Mouse (Mus musculus) heart, embryonic 15.5 days (tissue): ENCODE measurements around the gene Hoxd11. TPM values are rescaled to one million over a fixed set of nuclear protein-coding genes. Genes with fewer than 3 reads are reported as not detected.

Experiments used
- ATAC-seq: fragments of 200-750 bp; cut with Nextera tagmentation; replicated peaks from 2 replicates; pipeline ENCODE4 v1.8.0; 2017; ENCODE audit warnings: low read depth, moderate TSS enrichment; ENCODE audit not compliant: insufficient number of reproducible peaks, insufficient read depth, low FRiP score
- H3K27ac ChIP-seq: fragments of 300-500 bp; sonication (generic); 2 replicates; pipeline ENCODE4 v1.5.1; 2015; ENCODE audit warnings: mild to moderate bottlenecking, inconsistent platforms
- H3K27me3 ChIP-seq: fragments of 300-500 bp; sonication (generic); 2 replicates; pipeline ENCODE4 v1.6.1; 2015; ENCODE audit warnings: inconsistent platforms
- H3K36me3 ChIP-seq: fragments of 300-500 bp; sonication (generic); 2 replicates; pipeline ENCODE4 v1.6.1; 2015; ENCODE audit warnings: mild to moderate bottlenecking, inconsistent platforms
- H3K4me1 ChIP-seq: fragments of 300-500 bp; sonication (generic); replicated peaks from 2 replicates; pipeline ENCODE4 v1.6.1; 2015; ENCODE audit warnings: inconsistent platforms
- H3K4me2 ChIP-seq: fragments of 300-500 bp; sonication (generic); 2 replicates; pipeline ENCODE4 v1.6.1; 2015; ENCODE audit warnings: inconsistent platforms, mild to moderate bottlenecking, moderate library complexity
- H3K4me3 ChIP-seq: fragments of 300-500 bp; sonication (generic); 2 replicates; pipeline ENCODE4 v1.5.1; 2015; ENCODE audit warnings: mild to moderate bottlenecking, inconsistent platforms
- H3K9ac ChIP-seq: fragments of 300-500 bp; sonication (generic); 2 replicates; pipeline ENCODE4 v1.6.1; 2015; ENCODE audit warnings: mild to moderate bottlenecking, inconsistent platforms
- H3K9me3 ChIP-seq: fragments of 300-500 bp; sonication (generic); replicated peaks from 2 replicates; pipeline ENCODE4 v1.6.1; 2016; ENCODE audit warnings: inconsistent platforms
- WGBS: fragments of 180-500 bp; shearing (Covaris S2); methylation state at CpG from one replicate; pipeline ENCODE4 v1.1.7; 2015; ENCODE audit warnings: mixed read lengths; 5-methylcytosine and 5-hydroxymethylcytosine counted together
- polyA plus RNA-seq: library from polyadenylated mRNA; unstranded; fragments of >200 nt; fragmentation: Nextera tagmentation; extraction: Ambion mirVana; gene quantifications from 2 replicates; pipeline ENCODE4 v1.2.1, GENCODE M21; 2015

The Hoxd11 gene
- polyA plus RNA-seq, 1 experiment from 2014 or later = not detected

DNA sequence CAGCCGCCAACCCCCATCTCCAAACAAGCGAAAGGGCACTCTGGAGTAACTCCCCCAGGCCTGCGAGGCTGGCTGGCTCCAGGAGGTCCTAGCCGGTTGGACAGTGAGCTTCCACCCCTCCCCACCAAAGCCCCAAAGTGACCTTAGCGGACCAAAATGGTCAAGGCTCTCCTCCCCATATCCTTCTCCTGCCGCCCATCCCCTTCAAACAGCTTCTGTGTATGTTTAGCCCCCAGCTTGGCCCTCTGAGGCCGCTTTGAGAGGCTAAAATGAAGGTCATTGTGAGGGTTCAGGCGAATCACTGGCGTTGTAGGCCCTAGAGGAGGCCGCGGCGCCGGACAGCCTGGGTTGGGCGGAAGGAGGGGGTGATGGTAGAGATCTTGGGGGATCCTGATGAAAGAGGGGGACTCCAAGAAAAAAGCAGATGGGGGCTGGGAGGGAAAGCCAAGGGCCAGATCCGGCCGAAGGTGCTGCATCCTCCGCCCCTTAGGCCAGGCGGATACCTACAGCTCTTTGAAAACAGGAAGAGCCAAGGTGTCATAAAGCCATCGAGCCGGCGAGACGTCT lies 21.3 kb downstream of the Hoxd11 start:
- 7% methylated on average over 22 of the region's 22 CpGs for WGBS
- peaks cover 27% of the 10 kb centered on the region for H3K4me1 ChIP-seq
- H3K9ac ChIP-seq = no peak overlapping the region
- no peak for ATAC-seq
- no peaks in the 10 kb centered on the region for H3K9me3 ChIP-seq
- H3K36me3 ChIP-seq = no peaks in the 10 kb centered on the region
- no peak overlapping the region for H3K4me3 ChIP-seq
- peaks cover 99% of the 10 kb centered on the region for H3K27me3 ChIP-seq
- H3K4me2 ChIP-seq = no peak overlapping the region
- H3K27ac ChIP-seq = no peak overlapping the region

DNA sequence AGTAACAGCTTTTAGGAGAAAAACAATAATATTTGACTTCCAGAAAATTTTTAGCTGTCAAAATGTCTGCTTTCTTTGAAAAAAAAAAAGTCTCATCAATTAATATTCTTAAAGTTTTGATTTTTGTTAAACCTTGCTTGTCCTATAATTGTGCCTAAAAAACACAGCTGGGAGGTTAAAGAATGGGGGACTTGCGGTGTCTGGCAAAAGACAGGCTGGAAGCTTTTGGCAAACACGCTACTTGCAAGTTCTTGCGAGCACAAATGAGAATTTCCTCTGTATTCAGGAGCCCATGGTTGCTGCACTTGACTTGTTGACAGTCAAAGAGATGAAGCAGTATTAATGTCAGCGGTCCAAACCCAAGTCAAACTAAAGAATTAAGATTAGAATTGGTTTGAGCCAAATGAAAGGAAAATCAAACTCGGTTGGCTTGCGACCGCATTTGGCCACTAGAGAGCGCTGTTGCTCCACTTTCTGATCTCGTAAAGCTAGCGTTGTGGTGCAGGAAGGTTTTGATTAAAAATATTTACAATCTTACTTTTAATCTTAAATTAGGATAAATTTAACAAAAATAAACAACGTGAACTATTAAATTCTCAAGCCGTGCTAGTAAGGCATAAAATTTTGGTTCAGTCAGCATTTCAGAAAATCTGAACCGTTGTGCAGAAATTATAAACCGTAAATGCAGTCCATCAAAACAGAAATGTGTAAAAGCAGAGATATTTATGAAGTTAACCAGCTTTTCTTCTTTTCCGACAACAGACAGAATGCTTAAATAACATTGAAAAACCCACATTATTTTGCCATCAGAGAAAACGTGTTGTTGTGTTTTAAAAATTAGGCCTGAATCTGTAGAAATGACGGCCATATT lies 22.8 kb downstream of the Hoxd11 start:
- no peak for ATAC-seq

DNA sequence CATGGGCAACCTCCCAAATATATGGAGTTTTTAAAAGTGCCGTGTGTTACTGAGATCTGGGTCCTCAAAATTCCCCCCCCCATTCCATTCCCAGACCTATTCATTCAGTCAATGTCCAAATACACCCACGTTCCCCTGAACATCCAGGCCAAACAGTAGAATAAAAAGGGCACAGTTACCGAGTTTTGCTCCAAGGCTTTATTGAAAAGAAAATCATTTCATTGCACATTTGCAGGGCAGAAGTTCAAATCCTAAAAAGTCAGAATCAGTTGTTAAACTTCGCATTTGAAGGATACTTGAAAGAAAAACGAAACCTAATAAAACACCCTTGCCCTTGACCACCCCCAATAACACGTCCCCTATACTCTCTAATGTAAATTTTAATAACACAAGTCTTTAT lies 23.5 kb downstream of the Hoxd11 start:
- no peak for ATAC-seq
- no peaks in the 10 kb centered on the region for H3K9me3 ChIP-seq
- WGBS = 31% methylated on average over 6 of the region's 6 CpGs

More for the DNA sequence above, 22.8 kb downstream of the Hoxd11 start:
- no peaks in the 10 kb centered on the region for H3K9me3 ChIP-seq
- H3K4me1 ChIP-seq = peaks cover 28% of the 10 kb centered on the region
- H3K36me3 ChIP-seq = no peaks in the 10 kb centered on the region
- peaks cover 98% of the 10 kb centered on the region for H3K27me3 ChIP-seq
- no peak overlapping the region for H3K4me3 ChIP-seq
- no peak overlapping the region for H3K4me2 ChIP-seq
- no peak overlapping the region for H3K9ac ChIP-seq
- H3K27ac ChIP-seq = no peak overlapping the region
- 14% methylated on average over 17 of the region's 17 CpGs for WGBS

DNA sequence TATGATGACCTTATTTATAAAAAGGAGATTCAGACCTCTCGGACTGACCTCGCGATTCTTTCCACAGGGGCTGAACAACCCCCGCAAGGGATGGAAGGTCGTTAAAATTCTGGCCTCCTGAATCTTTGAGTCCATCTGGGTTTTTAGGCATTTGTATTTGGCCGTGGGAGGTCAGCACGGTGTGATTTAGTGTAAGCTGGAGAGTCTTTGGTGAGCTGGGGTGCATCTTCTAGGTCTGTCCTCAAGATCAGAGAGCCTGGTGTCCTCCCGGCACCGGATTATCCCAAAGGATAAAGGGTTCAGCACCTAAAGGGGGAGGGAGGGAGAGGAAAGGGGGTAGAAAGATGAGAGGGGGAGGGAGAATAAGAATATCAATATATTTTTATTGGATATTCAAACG lies 24.0 kb downstream of the Hoxd11 start:
- Histone ChIP-seq H3K4me2 (no peak overlapping the region), H3K27me3 (peaks cover 98% of the 10 kb centered on the region), H3K4me3 (no peak overlapping the region), H3K9ac (no peak overlapping the region), H3K9me3 (no peaks in the 10 kb centered on the region), H3K4me1 (peaks cover 19% of the 10 kb centered on the region), H3K36me3 (no peaks in the 10 kb centered on the region), H3K27ac (no peak overlapping the region)
- ATAC-seq = no peak
- WGBS = 16% methylated on average over 10 of the region's 10 CpGs

More for the DNA sequence above, 23.5 kb downstream of the Hoxd11 start:
- peaks cover 24% of the 10 kb centered on the region for H3K4me1 ChIP-seq
- H3K36me3 ChIP-seq = no peaks in the 10 kb centered on the region
- H3K27me3 ChIP-seq = peaks cover 98% of the 10 kb centered on the region
- H3K27ac ChIP-seq = no peak overlapping the region
- H3K9ac ChIP-seq = no peak overlapping the region
- H3K4me2 ChIP-seq = no peak overlapping the region
- no peak overlapping the region for H3K4me3 ChIP-seq

DNA sequence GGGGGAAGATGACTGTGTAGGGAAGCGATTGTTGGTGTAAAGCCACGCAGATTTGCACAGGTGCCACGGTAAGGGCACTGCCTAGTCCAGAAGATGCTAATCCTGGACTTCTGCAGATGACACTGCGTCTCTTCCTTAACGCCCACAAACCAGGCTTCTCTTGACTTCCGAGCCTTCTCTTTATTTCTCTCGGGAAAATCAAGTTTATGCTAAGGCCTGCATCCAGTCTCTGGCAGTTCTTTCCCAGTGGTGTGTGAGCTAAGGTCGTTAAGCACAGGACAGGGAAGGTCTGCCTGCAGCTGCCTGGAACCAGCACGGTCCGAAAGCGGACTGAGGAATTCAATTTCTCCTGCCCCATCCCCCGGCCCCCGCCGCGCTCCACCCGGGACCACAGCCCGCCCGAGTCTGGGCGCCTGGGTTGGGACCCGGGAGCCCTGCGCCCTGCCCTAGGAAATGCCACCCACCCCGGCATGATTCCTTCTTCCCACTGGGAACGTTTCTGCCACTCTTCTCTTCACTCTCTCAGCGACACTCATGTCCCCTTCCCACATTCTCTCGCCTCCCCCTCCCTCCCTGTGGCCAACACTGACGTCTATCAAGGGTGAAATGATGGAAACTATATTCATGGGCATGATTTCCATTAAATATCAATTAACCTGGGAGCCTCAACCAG lies 24.5 kb downstream of the Hoxd11 start:
- H3K27ac ChIP-seq = no peak overlapping the region
- no peaks in the 10 kb centered on the region for H3K36me3 ChIP-seq
- H3K9me3 ChIP-seq = no peaks in the 10 kb centered on the region
- H3K27me3 ChIP-seq = peaks cover 98% of the 10 kb centered on the region
- ATAC-seq = no peak
- 0 out of 2 replicates have a peak overlapping the region, but pooled peaks have one; percentile 90 for H3K4me2 ChIP-seq
- 6% methylated on average over 26 of the region's 26 CpGs for WGBS
- peaks cover 14% of the 10 kb centered on the region for H3K4me1 ChIP-seq
- H3K9ac ChIP-seq = no peak overlapping the region
- peak overlapping the region; percentile 53; the same call in 1 of the 2 replicates for H3K4me3 ChIP-seq

DNA sequence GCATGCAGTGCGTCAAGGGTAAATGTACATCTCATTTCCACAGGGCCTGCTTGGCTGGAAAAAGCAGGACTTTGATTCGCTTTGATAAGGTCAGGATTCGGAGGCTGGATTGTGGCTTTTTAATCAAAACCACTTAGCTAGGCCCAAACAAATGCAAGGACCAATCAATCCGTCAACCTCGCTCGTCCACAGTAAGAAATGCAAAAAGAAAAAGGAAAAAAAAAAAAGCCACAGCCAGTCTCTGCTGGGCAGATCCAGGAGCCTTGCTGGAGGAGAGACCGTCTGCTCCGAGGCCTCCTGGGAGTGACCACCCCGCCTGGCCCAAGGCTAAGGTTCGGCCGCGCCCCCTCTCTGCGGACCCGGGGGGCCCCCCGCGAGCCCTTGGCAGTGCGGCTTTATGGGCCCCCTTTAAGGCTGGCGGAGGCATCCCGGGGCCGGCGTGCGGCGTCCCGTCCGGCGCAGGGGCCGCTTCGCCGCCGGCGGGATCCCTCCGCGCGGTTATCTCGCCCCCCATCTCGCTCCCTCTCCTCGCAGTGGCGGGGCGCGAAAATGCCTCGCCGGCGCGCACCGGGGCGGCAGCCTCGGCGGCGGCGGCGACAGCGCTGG lies 25.1 kb downstream of the Hoxd11 start, which contains the start of gene Hoxd8:
TSS of gene Hoxd8 (plus strand) at position 223 of the 606 bp plus-strand sequence.
- Histone ChIP-seq H3K9ac (peak within 1 kb of the TSS; percentile 46), H3K27ac (no peak within 1 kb of the TSS), H3K27me3 (peaks cover 98% of the 10 kb centered on the region), H3K36me3 (no peaks in the 10 kb centered on the region), H3K4me1 (peaks cover 14% of the 10 kb centered on the region), H3K4me3 (peak within 1 kb of the TSS; percentile 53), H3K9me3 (no peaks in the 10 kb centered on the region), H3K4me2 (peak within 1 kb of the TSS; percentile 90)
- ATAC-seq = no peak
- under 1% methylated on average over 40 of the region's 52 CpGs for WGBS

DNA sequence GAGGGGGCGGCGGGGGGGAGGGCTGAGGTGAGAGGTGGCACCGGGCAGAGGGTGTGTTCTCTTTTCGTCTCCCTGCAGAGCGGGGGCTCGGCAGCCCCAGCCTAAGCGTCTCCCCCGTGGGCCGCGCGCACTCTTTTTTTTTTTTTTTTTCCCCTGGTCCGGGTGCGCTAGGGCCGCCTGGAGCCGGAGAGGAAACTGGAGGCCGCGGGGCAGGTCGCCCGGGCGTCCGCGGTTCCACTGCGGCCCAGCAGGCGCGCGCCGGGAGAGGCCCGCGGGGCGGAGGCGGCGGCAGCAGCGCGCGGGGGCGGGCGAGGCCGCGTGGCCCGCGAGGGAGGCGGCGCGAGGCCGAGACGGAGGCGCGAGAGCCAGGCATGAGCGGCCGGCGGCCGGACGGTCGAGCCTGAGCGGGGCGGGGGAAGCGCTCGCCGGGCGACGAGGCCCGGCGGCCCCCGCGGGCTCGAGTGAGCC lies 25.7 kb downstream of the Hoxd11 start:
- H3K36me3 ChIP-seq = no peaks in the 10 kb centered on the region
- peaks cover 98% of the 10 kb centered on the region for H3K27me3 ChIP-seq
- peak overlapping the region; percentile 53 for H3K4me3 ChIP-seq
- no peak overlapping the region for H3K27ac ChIP-seq
- H3K4me1 ChIP-seq = peaks cover 14% of the 10 kb centered on the region
- peak overlapping the region; percentile 46 for H3K9ac ChIP-seq
- peak overlapping the region; percentile 90 for H3K4me2 ChIP-seq
- H3K9me3 ChIP-seq = no peaks in the 10 kb centered on the region
- peak; percentile 47; the same call in 1 of the 2 replicates for ATAC-seq
- under 1% methylated on average over 33 of the region's 66 CpGs for WGBS

DNA sequence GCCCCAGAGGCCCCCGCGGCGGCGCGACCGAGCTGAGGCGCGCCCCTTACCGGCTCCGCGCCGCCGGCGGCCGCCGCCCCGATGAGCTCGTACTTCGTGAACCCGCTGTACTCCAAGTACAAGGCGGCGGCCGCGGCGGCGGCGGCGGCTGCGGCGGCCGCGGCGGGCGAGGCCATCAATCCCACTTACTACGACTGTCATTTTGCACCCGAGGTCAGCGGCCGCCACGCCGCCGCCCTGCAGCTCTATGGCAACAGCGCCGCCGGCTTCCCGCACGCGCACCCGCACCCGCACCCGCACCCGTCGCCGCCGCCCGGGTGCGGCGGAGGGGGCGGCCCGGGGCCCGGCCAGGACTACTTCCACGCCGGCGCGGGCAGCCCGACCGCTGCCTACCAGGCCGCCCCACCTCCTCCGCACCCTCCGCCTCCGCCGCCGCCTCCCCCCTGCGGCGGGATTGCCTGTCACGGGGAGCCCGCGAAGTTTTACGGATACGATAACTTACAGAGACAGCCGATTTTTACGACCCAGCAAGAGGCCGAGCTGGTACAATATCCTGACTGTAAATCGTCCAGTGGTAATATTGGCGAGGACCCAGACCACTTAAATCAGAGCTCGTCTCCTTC lies 26.2 kb downstream of the Hoxd11 start:
- WGBS = under 1% methylated on average over 70 of the region's 85 CpGs
- peak overlapping the region; percentile 46 for H3K9ac ChIP-seq
- ATAC-seq = 0 out of 2 replicates have a peak, but pooled peaks have one; percentile 14

DNA sequence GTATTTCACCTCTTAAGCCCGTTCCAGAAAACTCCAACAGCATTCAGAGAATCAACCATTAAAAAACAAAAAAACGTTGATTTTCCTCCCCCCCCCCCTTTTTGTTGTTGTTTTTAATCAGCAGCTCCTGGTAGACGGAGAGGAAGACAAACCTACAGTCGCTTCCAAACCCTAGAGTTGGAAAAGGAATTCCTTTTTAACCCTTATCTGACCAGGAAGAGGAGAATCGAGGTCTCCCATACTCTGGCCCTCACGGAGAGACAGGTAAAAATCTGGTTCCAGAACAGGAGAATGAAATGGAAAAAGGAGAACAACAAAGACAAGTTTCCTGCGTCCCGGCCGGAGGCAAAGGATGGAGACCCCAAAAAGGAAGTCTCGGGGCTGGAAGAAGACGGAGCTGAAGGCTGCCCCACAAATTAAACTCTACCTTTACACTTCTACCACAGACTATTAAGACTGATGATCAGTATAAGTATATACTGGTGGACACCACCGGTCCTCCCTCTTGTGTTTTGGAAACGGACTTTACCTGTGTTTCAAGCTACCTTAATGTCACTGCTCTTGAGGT lies 27.1 kb downstream of the Hoxd11 start:
- Histone ChIP-seq H3K9me3 (no peaks in the 10 kb centered on the region), H3K36me3 (no peaks in the 10 kb centered on the region), H3K4me3 (peak overlapping the region; percentile 53; the same call in 1 of the 2 replicates), H3K4me2 (no peak overlapping the region), H3K27me3 (peaks cover 96% of the 10 kb centered on the region), H3K4me1 (peaks cover 14% of the 10 kb centered on the region), H3K9ac (no peak overlapping the region), H3K27ac (no peak overlapping the region)
- ATAC-seq = no peak
- WGBS = 3% methylated on average over 13 of the region's 13 CpGs

More for the DNA sequence above, 26.2 kb downstream of the Hoxd11 start:
- Histone ChIP-seq H3K4me1 (peaks cover 14% of the 10 kb centered on the region), H3K9me3 (no peaks in the 10 kb centered on the region), H3K4me2 (peak overlapping the region; percentile 90), H3K36me3 (no peaks in the 10 kb centered on the region), H3K27ac (no peak overlapping the region), H3K27me3 (peaks cover 98% of the 10 kb centered on the region), H3K4me3 (peak overlapping the region; percentile 53)

DNA sequence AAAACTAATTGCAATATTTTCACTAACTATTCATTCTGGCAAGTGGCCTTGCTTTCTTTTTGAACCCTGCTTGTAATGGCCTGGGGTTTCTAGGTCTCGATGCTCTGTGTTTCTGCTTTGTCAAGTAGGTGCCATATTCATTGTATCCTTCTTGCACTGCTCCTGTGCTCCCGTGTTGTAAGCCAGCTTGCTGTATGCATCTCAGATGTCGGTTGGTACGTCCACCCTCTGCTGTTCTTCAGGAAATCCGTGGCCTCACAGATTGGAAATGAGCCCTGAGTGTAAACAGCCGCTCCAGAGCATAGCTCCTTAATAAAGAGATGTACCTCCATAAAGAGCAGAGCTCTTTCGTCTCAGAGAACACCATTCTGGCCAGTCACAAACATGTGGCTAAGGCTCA lies 28.2 kb downstream of the Hoxd11 start:
- Histone ChIP-seq H3K27ac (no peak overlapping the region), H3K9ac (no peak overlapping the region), H3K9me3 (no peaks in the 10 kb centered on the region), H3K36me3 (no peaks in the 10 kb centered on the region), H3K4me1 (peaks cover 24% of the 10 kb centered on the region), H3K4me2 (no peak overlapping the region), H3K27me3 (peaks cover 97% of the 10 kb centered on the region), H3K4me3 (no peak overlapping the region)
- 16% methylated on average over 7 of the region's 7 CpGs for WGBS
- no peak for ATAC-seq
